Mouse (Mus musculus) liver, embryonic 16.5 days (tissue): ENCODE data around the gene Parp6. TPM values are rescaled to one million over a fixed set of nuclear protein-coding genes. Genes with fewer than 3 reads are reported as not detected.
A peak's percentile ranks its signal among the peaks of the same experiment; 100 is the strongest.

Experiments
- ATAC-seq: fragments of 200-750 bp; cut with Nextera tagmentation; 2 replicates; pipeline ENCODE4 v1.8.0; 2017; ENCODE audit warnings: low read depth, mild to moderate bottlenecking, moderate number of reproducible peaks, moderate library complexity
- H3K27ac ChIP-seq: fragments of 300-500 bp; sonication (generic); 2 replicates; pipeline ENCODE4 v1.5.1; 2014; ENCODE audit warnings: mild to moderate bottlenecking, low read length
- H3K27me3 ChIP-seq: fragments of 300-500 bp; sonication (generic); 2 replicates; pipeline ENCODE4 v1.6.1; 2014; ENCODE audit warnings: low read depth, low read length, mixed read lengths; ENCODE audit not compliant: control insufficient read depth, insufficient read depth
- H3K36me3 ChIP-seq: fragments of 300-500 bp; sonication (generic); 2 replicates; pipeline ENCODE4 v1.6.1; 2014; ENCODE audit warnings: mild to moderate bottlenecking; ENCODE audit not compliant: control insufficient read depth, insufficient read depth
- H3K4me1 ChIP-seq: fragments of 300-500 bp; sonication (generic); 2 replicates; pipeline ENCODE4 v1.6.1; 2014; ENCODE audit warnings: low read depth, low read length, mixed read lengths; ENCODE audit not compliant: control insufficient read depth
- H3K4me2 ChIP-seq: fragments of 300-500 bp; sonication (generic); 2 replicates; pipeline ENCODE4 v1.6.1; 2014; ENCODE audit warnings: low read depth, low read length, mixed read lengths
- H3K4me3 ChIP-seq: fragments of 300-500 bp; sonication (generic); 2 replicates; pipeline ENCODE4 v1.5.1; 2014; ENCODE audit warnings: low read depth, mild to moderate bottlenecking, low read length
- H3K9ac ChIP-seq: fragments of 300-500 bp; sonication (generic); 2 replicates; pipeline ENCODE4 v1.6.1; 2014; ENCODE audit warnings: low read depth, low read length
- H3K9me3 ChIP-seq: fragments of 300-500 bp; sonication (generic); replicated peaks from 2 replicates; pipeline ENCODE4 v1.6.1; 2016; ENCODE audit warnings: low read length; ENCODE audit not compliant: control insufficient read depth
- WGBS: fragments of 180-500 bp; shearing (Covaris S2); extraction: QIAGEN DNeasy Blood & Tissue Kit; methylation state at CpG from one replicate; pipeline ENCODE4 v1.1.7; 2014; ENCODE audit not compliant: insufficient replicate concordance; 5-methylcytosine and 5-hydroxymethylcytosine counted together
- polyA plus RNA-seq: library from polyadenylated mRNA; unstranded; fragments of >200 nt; fragmentation: Nextera tagmentation; extraction: Ambion mirVana; gene quantifications from 2 replicates; pipeline ENCODE4 v1.2.1, GENCODE M21; 2015

Gene Parp6
- polyA plus RNA-seq: 3.5 and 4.3 TPM in 2 replicates

GRCm38 (mm10) chr9:59616622-59617306 lies at the start of gene Parp6:
Gene Parp6 (plus strand): TSS chr9:59617284.
- Histone ChIP-seq H3K27me3 (peaks cover 4% of the 10 kb centered on the region), H3K9ac (peak within 1 kb of the TSS; percentile 80), H3K27ac (peak within 1 kb of the TSS; percentile 63; the same call in 1 of the 2 replicates), H3K4me3 (peak within 1 kb of the TSS; percentile 83), H3K9me3 (no peaks in the 10 kb centered on the region), H3K4me1 (peaks cover 5% of the 10 kb centered on the region), H3K4me2 (peak within 1 kb of the TSS; percentile 95), H3K36me3 (no peaks in the 10 kb centered on the region)
- ATAC-seq: peak; percentile 100
- 1% methylated on average over 36 of the region's 36 CpGs for WGBS

- H3K27ac ChIP-seq: no peak overlapping the region
- H3K36me3 ChIP-seq: no peaks in the 10 kb centered on the region
- H3K9ac ChIP-seq: no peak overlapping the region
- no peak overlapping the region for H3K4me3 ChIP-seq
- peaks cover 15% of the 10 kb centered on the region for H3K27me3 ChIP-seq
- H3K4me1 ChIP-seq: no peaks in the 10 kb centered on the region
- ATAC-seq: no peak
- 53% methylated on average over 2 of the region's 2 CpGs for WGBS
- no peaks in the 10 kb centered on the region for H3K9me3 ChIP-seq
- no peak overlapping the region for H3K4me2 ChIP-seq
Observed at GRCm38 (mm10) chr9:59571852-59572251, 45.2 kb upstream of the Parp6 start.

GRCm38 (mm10) chr9:59577401-59577800 lies 39.7 kb upstream of the Parp6 start:
- Histone ChIP-seq H3K9ac (no peak overlapping the region), H3K4me3 (peak overlapping the region; percentile 60), H3K4me2 (peak overlapping the region; percentile 90), H3K36me3 (no peaks in the 10 kb centered on the region), H3K27ac (no peak overlapping the region), H3K27me3 (peaks cover 59% of the 10 kb centered on the region), H3K4me1 (peaks cover 14% of the 10 kb centered on the region), H3K9me3 (no peaks in the 10 kb centered on the region)
- ATAC-seq: no peak
- 12% methylated on average over 13 of the region's 13 CpGs for WGBS

GRCm38 (mm10) chr9:59577844-59578504 lies 39.1 kb upstream of the Parp6 start, which contains the start of gene Celf6:
Gene Celf6 (plus strand): TSS chr9:59577917.
- WGBS: 0% methylated on average over 41 of the region's 61 CpGs
- peak within 1 kb of the TSS; percentile 60 for H3K4me3 ChIP-seq
- ATAC-seq: peak; percentile 94
- H3K36me3 ChIP-seq: no peaks in the 10 kb centered on the region
- H3K27ac ChIP-seq: no peak within 1 kb of the TSS
- H3K27me3 ChIP-seq: peaks cover 60% of the 10 kb centered on the region
- peaks cover 14% of the 10 kb centered on the region for H3K4me1 ChIP-seq
- H3K9ac ChIP-seq: no peak within 1 kb of the TSS
- H3K4me2 ChIP-seq: peak within 1 kb of the TSS; percentile 90
- no peaks in the 10 kb centered on the region for H3K9me3 ChIP-seq

GRCm38 (mm10) chr9:59578505-59578867 lies 38.6 kb upstream of the Parp6 start:
- Histone ChIP-seq H3K4me3 (peak overlapping the region; percentile 60), H3K36me3 (no peaks in the 10 kb centered on the region), H3K4me1 (peaks cover 14% of the 10 kb centered on the region), H3K9ac (no peak overlapping the region), H3K27ac (no peak overlapping the region), H3K27me3 (peaks cover 63% of the 10 kb centered on the region), H3K4me2 (peak overlapping the region; percentile 90), H3K9me3 (no peaks in the 10 kb centered on the region)
- no peak for ATAC-seq
- WGBS: 2% methylated on average over 16 of the region's 20 CpGs

- peak overlapping the region; percentile 17; the same call in 1 of the 2 replicates for H3K4me3 ChIP-seq
Observed at GRCm38 (mm10) chr9:59584871-59585308, 32.2 kb upstream of the Parp6 start.

GRCm38 (mm10) chr9:59588252-59588651 lies 28.8 kb upstream of the Parp6 start:
- WGBS: 44% methylated on average over 5 of the region's 5 CpGs
- Histone ChIP-seq H3K27ac (no peak overlapping the region), H3K4me3 (no peak overlapping the region), H3K9me3 (no peaks in the 10 kb centered on the region), H3K4me1 (no peaks in the 10 kb centered on the region), H3K9ac (no peak overlapping the region), H3K36me3 (no peaks in the 10 kb centered on the region), H3K27me3 (peaks cover 70% of the 10 kb centered on the region), H3K4me2 (no peak overlapping the region)
- no peak for ATAC-seq

More at GRCm38 (mm10) chr9:59584871-59585308, 32.2 kb upstream of the Parp6 start:
- H3K4me1 ChIP-seq: no peaks in the 10 kb centered on the region
- WGBS: 3% methylated on average over 13 of the region's 13 CpGs
- no peak overlapping the region for H3K27ac ChIP-seq
- H3K27me3 ChIP-seq: peaks cover 78% of the 10 kb centered on the region
- no peak overlapping the region for H3K9ac ChIP-seq
- no peak for ATAC-seq
- H3K9me3 ChIP-seq: no peaks in the 10 kb centered on the region
- H3K36me3 ChIP-seq: no peaks in the 10 kb centered on the region
- peak overlapping the region; percentile 20; the same call in 1 of the 2 replicates for H3K4me2 ChIP-seq

- WGBS: 34% methylated on average over 12 of the region's 12 CpGs
- Histone ChIP-seq H3K4me1 (no peaks in the 10 kb centered on the region), H3K27me3 (peaks cover 64% of the 10 kb centered on the region), H3K36me3 (no peaks in the 10 kb centered on the region), H3K4me3 (no peak overlapping the region), H3K27ac (no peak overlapping the region), H3K9me3 (no peaks in the 10 kb centered on the region), H3K9ac (no peak overlapping the region), H3K4me2 (no peak overlapping the region)
- no peak for ATAC-seq
Observed at GRCm38 (mm10) chr9:59588710-59589671, 28.1 kb upstream of the Parp6 start.
